Mouse (Mus musculus) neural tube, embryonic 13.5 days (tissue): ENCODE data around the gene Fam120a. TPM values are rescaled to one million over a fixed set of nuclear protein-coding genes. Genes with fewer than 3 reads are reported as not detected.
A peak's percentile ranks its signal among the peaks of the same experiment; 100 is the strongest.

Experiments used
- ATAC-seq: fragments of 200-750 bp; cut with Nextera tagmentation; 2 replicates; pipeline ENCODE4 v1.8.0; 2017; ENCODE audit warnings: low read depth, mild to moderate bottlenecking, moderate TSS enrichment, moderate library complexity
- H3K27ac ChIP-seq: fragments of 300-500 bp; sonication (generic); replicated peaks from 2 replicates; pipeline ENCODE4 v1.5.1; 2015; ENCODE audit warnings: moderate library complexity, mild to moderate bottlenecking, inconsistent platforms
- H3K27me3 ChIP-seq: fragments of 300-500 bp; sonication (generic); 2 replicates; pipeline ENCODE4 v1.6.1; 2015; ENCODE audit warnings: mild to moderate bottlenecking, inconsistent platforms
- H3K36me3 ChIP-seq: fragments of 300-500 bp; sonication (generic); 2 replicates; pipeline ENCODE4 v1.6.1; 2015; ENCODE audit warnings: mild to moderate bottlenecking, inconsistent platforms
- H3K4me1 ChIP-seq: fragments of 300-500 bp; sonication (generic); replicated peaks from 2 replicates; pipeline ENCODE4 v1.6.1; 2015; ENCODE audit warnings: inconsistent platforms
- H3K4me2 ChIP-seq: fragments of 300-500 bp; sonication (generic); 2 replicates; pipeline ENCODE4 v1.6.1; 2015; ENCODE audit warnings: inconsistent platforms, mild to moderate bottlenecking, moderate library complexity
- H3K4me3 ChIP-seq: fragments of 300-500 bp; sonication (generic); 2 replicates; pipeline ENCODE4 v1.5.1; 2015; ENCODE audit warnings: mild to moderate bottlenecking, inconsistent platforms
- H3K9ac ChIP-seq: fragments of 300-500 bp; sonication (generic); 2 replicates; pipeline ENCODE4 v1.6.1; 2015; ENCODE audit warnings: moderate library complexity, mild to moderate bottlenecking, inconsistent platforms
- H3K9me3 ChIP-seq: fragments of 300-500 bp; sonication (generic); 2 replicates; pipeline ENCODE4 v1.6.1; 2016; ENCODE audit warnings: inconsistent platforms
- WGBS: fragments of 180-500 bp; shearing (Covaris S2); methylation state at CpG from one replicate; pipeline ENCODE4 v1.1.7; 2015; 5-methylcytosine and 5-hydroxymethylcytosine counted together
- polyA plus RNA-seq: library from polyadenylated mRNA; unstranded; fragments of >200 nt; fragmentation: Nextera tagmentation; extraction: Ambion mirVana; gene quantifications from 2 replicates; pipeline ENCODE4 v1.2.1, GENCODE M21; 2015

Fam120a gene
- polyA plus RNA-seq, 1 experiment from 2014 or later: 13.2 TPM

- 80% methylated on average over 6 of the region's 6 CpGs for WGBS
- Histone ChIP-seq H3K9me3 (no peaks in the 10 kb centered on the region), H3K36me3 (no peaks in the 10 kb centered on the region), H3K27ac (no peak overlapping the region), H3K9ac (no peak overlapping the region), H3K27me3 (no peaks in the 10 kb centered on the region), H3K4me2 (no peak overlapping the region), H3K4me1 (0 out of 2 replicates have a peak, but pooled peaks cover 4% of the 10 kb centered on the region), H3K4me3 (no peak overlapping the region)
- ATAC-seq: no peak
Observed at GRCm38 (mm10) chr13:48982482-48983098, 14.8 kb upstream of the Fam120a start.

GRCm38 (mm10) chr13:48979069-48979468 is 11.3 kb upstream of the Fam120a start:
- 0 out of 2 replicates have a peak, but pooled peaks cover 4% of the 10 kb centered on the region for H3K4me1 ChIP-seq
- H3K27me3 ChIP-seq: no peaks in the 10 kb centered on the region
- WGBS: 65% methylated on average over 6 of the region's 6 CpGs
- H3K27ac ChIP-seq: no peak overlapping the region
- H3K9ac ChIP-seq: no peak overlapping the region
- H3K9me3 ChIP-seq: no peaks in the 10 kb centered on the region
- ATAC-seq: no peak
- H3K36me3 ChIP-seq: no peaks in the 10 kb centered on the region
- no peak overlapping the region for H3K4me3 ChIP-seq
- H3K4me2 ChIP-seq: no peak overlapping the region

GRCm38 (mm10) chr13:48977858-48978257 is 10.0 kb upstream of the Fam120a start:
- 82% methylated on average over 3 of the region's 3 CpGs for WGBS
- 0 out of 2 replicates have a peak, but pooled peaks cover 8% of the 10 kb centered on the region for H3K4me1 ChIP-seq
- no peaks in the 10 kb centered on the region for H3K27me3 ChIP-seq
- no peak overlapping the region for H3K4me3 ChIP-seq
- H3K36me3 ChIP-seq: no peaks in the 10 kb centered on the region
- H3K27ac ChIP-seq: no peak overlapping the region
- no peaks in the 10 kb centered on the region for H3K9me3 ChIP-seq
- no peak overlapping the region for H3K9ac ChIP-seq
- no peak for ATAC-seq
- H3K4me2 ChIP-seq: no peak overlapping the region

GRCm38 (mm10) chr13:48974699-48975098 is 6.9 kb upstream of the Fam120a start:
- no peak overlapping the region for H3K4me2 ChIP-seq
- no peak for ATAC-seq
- no peak overlapping the region for H3K9ac ChIP-seq
- no peak overlapping the region for H3K27ac ChIP-seq
- 96% methylated on average over 2 of the region's 2 CpGs for WGBS
- H3K27me3 ChIP-seq: no peaks in the 10 kb centered on the region
- no peaks in the 10 kb centered on the region for H3K9me3 ChIP-seq
- no peak overlapping the region for H3K4me3 ChIP-seq
- H3K4me1 ChIP-seq: peaks cover 14% of the 10 kb centered on the region; the same call in 1 of the 2 replicates
- H3K36me3 ChIP-seq: 0 out of 2 replicates have a peak, but pooled peaks cover 4% of the 10 kb centered on the region

GRCm38 (mm10) chr13:48974266-48974665 is 6.4 kb upstream of the Fam120a start:
- 89% methylated on average over 4 of the region's 4 CpGs for WGBS
- ATAC-seq: no peak

GRCm38 (mm10) chr13:48973231-48973630 is 5.4 kb upstream of the Fam120a start:
- Histone ChIP-seq H3K9me3 (no peaks in the 10 kb centered on the region), H3K36me3 (0 out of 2 replicates have a peak, but pooled peaks cover 4% of the 10 kb centered on the region), H3K27me3 (no peaks in the 10 kb centered on the region), H3K4me2 (no peak overlapping the region), H3K9ac (no peak overlapping the region), H3K4me1 (peaks cover 20% of the 10 kb centered on the region; the same call in 1 of the 2 replicates), H3K4me3 (no peak overlapping the region), H3K27ac (no peak overlapping the region; the same call in 1 of the 2 replicates)
- no peak for ATAC-seq
- 37% methylated on average over 5 of the region's 5 CpGs for WGBS

More at GRCm38 (mm10) chr13:48974266-48974665, 6.4 kb upstream of the Fam120a start:
- 0 out of 2 replicates have a peak, but pooled peaks cover 4% of the 10 kb centered on the region for H3K36me3 ChIP-seq
- no peak overlapping the region for H3K4me3 ChIP-seq
- no peak overlapping the region for H3K9ac ChIP-seq
- no peaks in the 10 kb centered on the region for H3K27me3 ChIP-seq
- no peak overlapping the region for H3K4me2 ChIP-seq
- H3K4me1 ChIP-seq: peaks cover 19% of the 10 kb centered on the region; the same call in 1 of the 2 replicates
- no peaks in the 10 kb centered on the region for H3K9me3 ChIP-seq
- H3K27ac ChIP-seq: no peak overlapping the region

GRCm38 (mm10) chr13:48971033-48971432 is 3.2 kb upstream of the Fam120a start:
- peaks cover 31% of the 10 kb centered on the region for H3K4me1 ChIP-seq
- no peak overlapping the region for H3K27ac ChIP-seq
- no peak for ATAC-seq
- H3K4me3 ChIP-seq: no peak overlapping the region
- H3K36me3 ChIP-seq: 0 out of 2 replicates have a peak, but pooled peaks cover 4% of the 10 kb centered on the region
- 56% methylated on average over 5 of the region's 5 CpGs for WGBS
- no peak overlapping the region for H3K4me2 ChIP-seq
- no peaks in the 10 kb centered on the region for H3K27me3 ChIP-seq
- no peaks in the 10 kb centered on the region for H3K9me3 ChIP-seq
- 0 out of 2 replicates have a peak overlapping the region, but pooled peaks have one; percentile 34 for H3K9ac ChIP-seq

- 0 out of 2 replicates have a peak overlapping the region, but pooled peaks have one; percentile 34 for H3K9ac ChIP-seq
- H3K27ac ChIP-seq: no peak overlapping the region
- H3K4me3 ChIP-seq: no peak overlapping the region
- peaks cover 36% of the 10 kb centered on the region for H3K4me1 ChIP-seq
- no peaks in the 10 kb centered on the region for H3K9me3 ChIP-seq
- 0 out of 2 replicates have a peak, but pooled peaks cover 4% of the 10 kb centered on the region for H3K36me3 ChIP-seq
- 64% methylated on average over 13 of the region's 13 CpGs for WGBS
- no peak for ATAC-seq
- H3K4me2 ChIP-seq: no peak overlapping the region
- H3K27me3 ChIP-seq: no peaks in the 10 kb centered on the region
Observed at GRCm38 (mm10) chr13:48970566-48970965, 2.7 kb upstream of the Fam120a start.

- peak overlapping the region; percentile 98 for H3K27ac ChIP-seq
- H3K4me3 ChIP-seq: peak overlapping the region; percentile 94
- no peaks in the 10 kb centered on the region for H3K27me3 ChIP-seq
- H3K9me3 ChIP-seq: no peaks in the 10 kb centered on the region
- H3K36me3 ChIP-seq: 0 out of 2 replicates have a peak, but pooled peaks cover 4% of the 10 kb centered on the region
- H3K4me2 ChIP-seq: peak overlapping the region; percentile 98
- no peak for ATAC-seq
- 12% methylated on average over 7 of the region's 7 CpGs for WGBS
- H3K4me1 ChIP-seq: peaks cover 54% of the 10 kb centered on the region
- H3K9ac ChIP-seq: peak overlapping the region; percentile 97
Observed at GRCm38 (mm10) chr13:48968750-48969088, 902 bp upstream of the Fam120a start.

GRCm38 (mm10) chr13:48966851-48967821 is 681 bp downstream of the Fam120a start:
- no peaks in the 10 kb centered on the region for H3K27me3 ChIP-seq
- H3K36me3 ChIP-seq: 0 out of 2 replicates have a peak, but pooled peaks cover 4% of the 10 kb centered on the region
- H3K9me3 ChIP-seq: no peaks in the 10 kb centered on the region
- ATAC-seq: peak; percentile 40; the same call in 1 of the 2 replicates
- H3K4me1 ChIP-seq: peaks cover 61% of the 10 kb centered on the region
- peak overlapping the region; percentile 98 for H3K27ac ChIP-seq
- H3K4me2 ChIP-seq: peak overlapping the region; percentile 98
- 1% methylated on average over 58 of the region's 58 CpGs for WGBS
- H3K4me3 ChIP-seq: peak overlapping the region; percentile 94
- peak overlapping the region; percentile 97 for H3K9ac ChIP-seq

GRCm38 (mm10) chr13:48965559-48966525 is 2.0 kb downstream of the Fam120a start:
- ATAC-seq: no peak
- Histone ChIP-seq H3K4me3 (peak overlapping the region; percentile 94), H3K4me2 (peak overlapping the region; percentile 98), H3K9me3 (no peaks in the 10 kb centered on the region), H3K4me1 (peaks cover 67% of the 10 kb centered on the region), H3K27me3 (no peaks in the 10 kb centered on the region), H3K36me3 (no peaks in the 10 kb centered on the region), H3K9ac (peak overlapping the region; percentile 97), H3K27ac (peak overlapping the region; percentile 47)
- 19% methylated on average over 7 of the region's 7 CpGs for WGBS
